Mouse (Mus musculus) brain, adult 2 months (tissue): ENCODE data around the gene Lypd3.
A peak's percentile ranks its signal among the peaks of the same experiment; 100 is the strongest.
"Not testable (repeated sequence)": the region's sequence is repeated elsewhere in the genome, so short reads cannot be mapped to it uniquely, and the experiment has no call there.

Source experiments
- DNase-seq: peaks from one replicate; pipeline ENCODE4 v3.0.0; 2011; ENCODE audit warnings: low read depth, low spot score

Lypd3 gene

DNA sequence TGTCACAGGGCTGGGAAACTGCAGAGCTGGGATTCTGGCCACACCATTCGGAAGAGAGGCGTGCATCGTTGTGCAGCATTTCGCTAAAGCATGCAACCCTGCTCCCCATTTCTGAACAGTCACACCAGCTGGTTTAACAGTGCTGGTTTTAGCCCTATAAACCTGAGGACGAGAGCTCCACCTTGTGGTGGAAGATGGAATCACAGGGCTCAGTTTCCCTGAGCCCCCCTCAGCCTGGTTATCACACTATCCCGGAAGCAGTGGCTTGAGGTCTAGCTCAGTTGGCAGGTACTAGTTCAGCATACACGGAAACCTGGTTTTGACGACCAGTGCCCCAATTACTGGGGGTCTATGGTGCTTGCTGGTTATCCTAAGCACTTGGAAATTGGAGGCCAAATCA is 26.2 kb downstream of the Lypd3 start:
- DNase-seq, result peak; percentile 76

DNA sequence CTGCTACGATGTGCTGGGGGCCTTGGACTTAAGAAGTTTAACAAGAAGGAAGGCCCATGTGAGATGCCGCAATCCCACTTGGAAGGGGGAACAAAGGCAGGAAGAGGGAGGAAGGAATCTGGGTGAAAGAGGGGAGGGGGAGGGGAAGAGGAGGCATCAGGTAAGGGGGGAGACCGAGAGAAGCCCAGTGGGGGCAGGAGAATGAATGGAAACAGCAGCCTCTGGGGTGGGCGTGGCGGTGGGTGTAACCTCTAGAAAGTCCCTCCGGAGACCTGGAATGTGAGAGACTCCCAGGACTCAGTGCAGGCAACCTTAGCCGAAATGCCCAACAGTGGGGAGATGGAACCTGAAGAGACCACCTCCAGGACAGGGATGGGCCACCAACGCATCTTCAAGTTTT is 28.0 kb downstream of the Lypd3 start:
- no peak for DNase-seq

- DNase-seq, result no peak
Observed at GRCm38 (mm10) chr7:24664959-24665358, 28.6 kb downstream of the Lypd3 start.

DNA sequence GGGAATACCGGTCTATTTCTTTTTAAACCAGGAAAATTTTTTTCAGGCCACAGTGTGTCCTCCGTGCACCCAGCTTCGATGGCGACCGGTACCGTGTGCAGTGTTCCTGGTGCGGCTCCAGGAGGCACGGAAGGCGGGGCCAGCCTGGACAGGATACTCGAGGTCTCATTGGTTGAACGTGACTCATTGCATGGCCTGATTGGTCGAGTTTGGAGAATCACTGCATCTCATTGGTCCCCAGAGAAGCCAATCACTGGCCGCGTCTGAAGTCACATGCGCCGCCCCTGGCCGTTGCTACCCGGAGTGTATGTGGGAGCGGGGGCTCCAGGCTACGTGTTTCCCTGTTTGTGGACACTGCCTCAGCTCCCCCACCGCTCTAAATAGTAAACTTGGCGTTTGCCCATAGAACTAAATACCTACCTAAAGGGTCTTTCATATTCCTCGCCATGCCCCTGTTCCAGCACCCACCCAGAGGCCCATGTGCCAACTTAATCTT is 35.6 kb downstream of the Lypd3 start:
- no peak for DNase-seq

- no peak for DNase-seq
Observed at GRCm38 (mm10) chr7:24676575-24676974, 40.2 kb downstream of the Lypd3 start, which contains the start of gene Tex101. Gene Tex101, minus strand, starts transcription at chr7:24676675.

GRCm38 (mm10) chr7:24684121-24684520 is 47.8 kb downstream of the Lypd3 start:
- DNase-seq, result not testable (repeated sequence)

- DNase-seq, result not testable (repeated sequence)
Observed at GRCm38 (mm10) chr7:24687519-24687918, 51.2 kb downstream of the Lypd3 start.
